Mouse (Mus musculus): Measurements from ENCODE around the gene Cnnm3.

DNA sequence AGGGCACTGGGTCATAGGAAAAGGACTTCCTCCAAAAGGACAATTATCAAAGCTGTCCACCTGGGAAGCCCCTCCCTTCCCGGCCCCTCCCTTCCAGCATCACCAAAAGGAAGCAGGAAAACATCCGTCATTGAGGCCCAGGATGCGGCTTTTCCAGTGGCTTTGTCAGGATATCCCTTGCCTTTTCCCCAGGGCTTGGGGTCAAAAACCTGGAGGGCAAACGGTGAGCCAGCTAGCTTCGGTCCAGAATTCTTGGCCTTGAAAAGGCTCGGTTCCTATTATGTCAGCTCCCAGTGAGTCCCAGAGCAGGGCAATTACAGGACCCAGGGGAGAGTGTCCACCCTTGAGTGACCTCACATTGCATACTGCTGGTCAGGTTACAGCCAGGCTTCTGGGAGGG lies 49.2 kb downstream of the Cnnm3 start:
- TF ChIP-seq POLR2A (IDR thresholded peaks at IDR 0.05; ENCODE audit: control insufficient read depth, low read depth, low read length) (no peak), CTCF (IDR thresholded peaks at IDR 0.05; ENCODE audit: control insufficient read depth, insufficient read depth, insufficient replicate concordance, low read depth, low read length) (no peak)

All from testis, adult 2 months (tissue).